Mouse (Mus musculus) midbrain, embryonic 11.5 days (tissue): Measurements from ENCODE around the gene Snrnp200. TPM values are rescaled to one million over a fixed set of nuclear protein-coding genes. Genes with fewer than 3 reads are reported as not detected.
"Not testable (repeated sequence)": the region's sequence is repeated elsewhere in the genome, so short reads cannot be mapped to it uniquely, and the experiment has no call there.

ENCODE experiments used
- ATAC-seq: fragments of 200-750 bp; cut with Nextera tagmentation; 2 replicates; pipeline ENCODE4 v1.8.0; 2017; ENCODE audit warnings: moderate TSS enrichment, moderate library complexity; ENCODE audit not compliant: low FRiP score
- DNase-seq: peaks from one replicate; pipeline ENCODE4 v3.0.0; 2015; ENCODE audit warnings: low spot score; ENCODE audit errors: missing footprints
- H3K27ac ChIP-seq: fragments of 300-500 bp; sonication (generic); 2 replicates; pipeline ENCODE4 v1.5.1; 2014; ENCODE audit warnings: low read depth, low read length
- H3K27me3 ChIP-seq: fragments of 300-500 bp; sonication (generic); 2 replicates; pipeline ENCODE4 v1.6.1; 2014; ENCODE audit warnings: mild to moderate bottlenecking, low read length, moderate library complexity, mixed read lengths; ENCODE audit not compliant: control insufficient read depth, insufficient read depth
- H3K36me3 ChIP-seq: fragments of 300-500 bp; sonication (generic); 2 replicates; pipeline ENCODE4 v1.6.1; 2014; ENCODE audit warnings: mild to moderate bottlenecking, low read length, moderate library complexity, mixed read lengths; ENCODE audit not compliant: control insufficient read depth, insufficient read depth
- H3K4me1 ChIP-seq: fragments of 300-500 bp; sonication (generic); 2 replicates; pipeline ENCODE4 v1.6.1; 2014; ENCODE audit warnings: low read length; ENCODE audit not compliant: control insufficient read depth, insufficient read depth
- H3K4me2 ChIP-seq: fragments of 300-500 bp; sonication (generic); 2 replicates; pipeline ENCODE4 v1.6.1; 2014; ENCODE audit warnings: mild to moderate bottlenecking, moderate library complexity
- H3K4me3 ChIP-seq: fragments of 300-500 bp; sonication (generic); 2 replicates; pipeline ENCODE4 v1.5.1; 2014; ENCODE audit warnings: low read depth, low read length
- H3K9ac ChIP-seq: fragments of 300-500 bp; sonication (generic); 2 replicates; pipeline ENCODE4 v1.6.1; 2014; ENCODE audit warnings: low read length
- H3K9me3 ChIP-seq: fragments of 300-500 bp; sonication (generic); 2 replicates; pipeline ENCODE4 v1.6.1; 2016; ENCODE audit warnings: low read length; ENCODE audit not compliant: control insufficient read depth
- WGBS: fragments of 180-500 bp; shearing (Covaris S2); extraction: QIAGEN DNeasy Blood & Tissue Kit; methylation state at CpG from one replicate; pipeline ENCODE4 v1.1.7; 2014; 5-methylcytosine and 5-hydroxymethylcytosine counted together
- polyA plus RNA-seq: library from polyadenylated mRNA; unstranded; fragments of >200 nt; fragmentation: Nextera tagmentation; extraction: Ambion mirVana; gene quantifications from 2 replicates; pipeline ENCODE4 v1.2.1, GENCODE M21; 2014

Gene Snrnp200
- 99.9 and 100 TPM in 2 replicates for polyA plus RNA-seq

GRCm38 (mm10) chr2:127207547-127208451 is at the start of gene Snrnp200, which contains the start of gene 1810024B03Rik:
Gene Snrnp200 (plus strand): TSS chr2:127208386.
Gene 1810024B03Rik (minus strand): TSS chr2:127208280.
- peak within 1 kb of the TSS; percentile 80 for H3K9ac ChIP-seq
- peaks cover 6% of the 10 kb centered on the region for H3K4me1 ChIP-seq
- H3K27ac ChIP-seq, result peak within 1 kb of the TSS; percentile 52; the same call in 1 of the 2 replicates
- H3K27me3 ChIP-seq, result no peaks in the 10 kb centered on the region
- peak; percentile 96 for ATAC-seq
- DNase-seq, result peak; percentile 99
- H3K36me3 ChIP-seq, result peaks cover 16% of the 10 kb centered on the region; the same call in 1 of the 2 replicates
- H3K4me2 ChIP-seq, result peak within 1 kb of the TSS; percentile 68
- peak within 1 kb of the TSS; percentile 90 for H3K4me3 ChIP-seq
- 12% methylated on average over 36 of the region's 36 CpGs for WGBS
- no peaks in the 10 kb centered on the region for H3K9me3 ChIP-seq

GRCm38 (mm10) chr2:127165675-127166074 is 42.5 kb upstream of the Snrnp200 start:
- DNase-seq, result no peak
- H3K27ac ChIP-seq, result no peak overlapping the region
- H3K27me3 ChIP-seq, result no peaks in the 10 kb centered on the region
- H3K36me3 ChIP-seq, result no peaks in the 10 kb centered on the region
- no peaks in the 10 kb centered on the region for H3K9me3 ChIP-seq
- H3K4me1 ChIP-seq, result no peaks in the 10 kb centered on the region
- WGBS, result 64% methylated on average over 4 of the region's 4 CpGs
- no peak for ATAC-seq
- no peak overlapping the region for H3K4me2 ChIP-seq
- H3K9ac ChIP-seq, result no peak overlapping the region
- H3K4me3 ChIP-seq, result no peak overlapping the region

- 25% methylated on average over 1 of the region's 1 CpGs for WGBS
- not testable (repeated sequence) for ATAC-seq
Observed at GRCm38 (mm10) chr2:127166261-127166660, 41.9 kb upstream of the Snrnp200 start.

GRCm38 (mm10) chr2:127182598-127183381 is 25.4 kb upstream of the Snrnp200 start:
- WGBS, result 1% methylated on average over 17 of the region's 17 CpGs
- Histone ChIP-seq H3K27ac (peak overlapping the region; percentile 42; the same call in 1 of the 2 replicates), H3K4me3 (peak overlapping the region; percentile 51), H3K9me3 (no peaks in the 10 kb centered on the region), H3K4me2 (peak overlapping the region; percentile 68), H3K9ac (peak overlapping the region; percentile 91), H3K4me1 (peaks cover 2% of the 10 kb centered on the region; the same call in 1 of the 2 replicates), H3K27me3 (no peaks in the 10 kb centered on the region), H3K36me3 (no peaks in the 10 kb centered on the region)
- peak; percentile 96 for DNase-seq
- ATAC-seq, result peak; percentile 100

More at GRCm38 (mm10) chr2:127166261-127166660, 41.9 kb upstream of the Snrnp200 start:
- not testable (repeated sequence) for H3K4me3 ChIP-seq, H3K36me3 ChIP-seq, H3K4me2 ChIP-seq, H3K9me3 ChIP-seq, H3K27me3 ChIP-seq, H3K4me1 ChIP-seq, H3K27ac ChIP-seq, H3K9ac ChIP-seq
- DNase-seq, result peak; percentile 89

- ATAC-seq (no peak), DNase-seq (no peak)
- H3K27me3 ChIP-seq, result no peaks in the 10 kb centered on the region
- H3K36me3 ChIP-seq, result no peaks in the 10 kb centered on the region
- no peak overlapping the region for H3K27ac ChIP-seq
- no peaks in the 10 kb centered on the region for H3K9me3 ChIP-seq
- no peak overlapping the region for H3K9ac ChIP-seq
- H3K4me1 ChIP-seq, result no peaks in the 10 kb centered on the region
- H3K4me3 ChIP-seq, result no peak overlapping the region
- H3K4me2 ChIP-seq, result no peak overlapping the region
Observed at GRCm38 (mm10) chr2:127189574-127189973, 18.6 kb upstream of the Snrnp200 start.

GRCm38 (mm10) chr2:127204932-127205331 is 3.3 kb upstream of the Snrnp200 start:
- Histone ChIP-seq H3K4me2 (no peak overlapping the region), H3K36me3 (no peaks in the 10 kb centered on the region), H3K9me3 (no peaks in the 10 kb centered on the region), H3K27ac (no peak overlapping the region), H3K4me3 (no peak overlapping the region), H3K9ac (no peak overlapping the region), H3K4me1 (peaks cover 6% of the 10 kb centered on the region), H3K27me3 (no peaks in the 10 kb centered on the region)
- no peak for ATAC-seq
- DNase-seq, result peak; percentile 96
- 33% methylated on average over 3 of the region's 3 CpGs for WGBS

- not testable (repeated sequence) for H3K4me2 ChIP-seq, ATAC-seq, H3K9me3 ChIP-seq, H3K36me3 ChIP-seq, H3K9ac ChIP-seq, H3K27ac ChIP-seq, H3K4me3 ChIP-seq, H3K4me1 ChIP-seq, H3K27me3 ChIP-seq
- peak; percentile 49 for DNase-seq
- 87% methylated on average over 4 of the region's 4 CpGs for WGBS
Observed at GRCm38 (mm10) chr2:127205936-127206335, 2.2 kb upstream of the Snrnp200 start.

GRCm38 (mm10) chr2:127206916-127207315 is 1.3 kb upstream of the Snrnp200 start:
- Histone ChIP-seq H3K9me3 (no peaks in the 10 kb centered on the region), H3K27me3 (no peaks in the 10 kb centered on the region), H3K36me3 (peaks cover 11% of the 10 kb centered on the region; the same call in 1 of the 2 replicates), H3K27ac (no peak overlapping the region), H3K9ac (no peak overlapping the region), H3K4me3 (no peak overlapping the region), H3K4me1 (peaks cover 6% of the 10 kb centered on the region), H3K4me2 (no peak overlapping the region)
- peak; percentile 76 for DNase-seq
- 92% methylated on average over 2 of the region's 2 CpGs for WGBS
- no peak for ATAC-seq
